Mouse (Mus musculus) kidney, embryonic 14.5 days (tissue): ENCODE results near the gene Krtap6-1. TPM values are rescaled to one million over a fixed set of nuclear protein-coding genes. Genes with fewer than 3 reads are reported as not detected.
"Not testable (repeated sequence)": the region's sequence is repeated elsewhere in the genome, so short reads cannot be mapped to it uniquely, and the experiment has no call there.

Experiments used
- ATAC-seq: fragments of 200-750 bp; cut with Nextera tagmentation; 2 replicates; pipeline ENCODE4 v1.8.0; 2017; ENCODE audit warnings: moderate number of reproducible peaks, mild to moderate bottlenecking, moderate TSS enrichment, moderate library complexity; ENCODE audit not compliant: low FRiP score, low TSS enrichment
- H3K27ac ChIP-seq: fragments of 300-500 bp; sonication (generic); 2 replicates; pipeline ENCODE4 v1.5.1; 2014; ENCODE audit warnings: low read depth, mild to moderate bottlenecking, low read length, moderate library complexity, mixed read lengths
- H3K27me3 ChIP-seq: fragments of 300-500 bp; sonication (generic); 2 replicates; pipeline ENCODE4 v1.6.1; 2014; ENCODE audit warnings: mild to moderate bottlenecking, low read length; ENCODE audit not compliant: control insufficient read depth, insufficient read depth
- H3K36me3 ChIP-seq: fragments of 300-500 bp; sonication (generic); 2 replicates; pipeline ENCODE4 v1.6.1; 2014; ENCODE audit warnings: low read length, mixed read lengths; ENCODE audit not compliant: control insufficient read depth, insufficient read depth
- H3K4me1 ChIP-seq: fragments of 300-500 bp; sonication (generic); 2 replicates; pipeline ENCODE4 v1.6.1; 2014; ENCODE audit warnings: low read length, mixed read lengths; ENCODE audit not compliant: control insufficient read depth, insufficient read depth
- H3K4me2 ChIP-seq: fragments of 300-500 bp; sonication (generic); replicated peaks from 2 replicates; pipeline ENCODE4 v1.6.1; 2014; ENCODE audit warnings: low read depth, mild to moderate bottlenecking, low read length
- H3K4me3 ChIP-seq: fragments of 300-500 bp; sonication (generic); 2 replicates; pipeline ENCODE4 v1.5.1; 2014; ENCODE audit warnings: mild to moderate bottlenecking, low read length
- H3K9ac ChIP-seq: fragments of 300-500 bp; sonication (generic); 2 replicates; pipeline ENCODE4 v1.6.1; 2014; ENCODE audit warnings: low read depth, mild to moderate bottlenecking, low read length, moderate library complexity
- H3K9me3 ChIP-seq: fragments of 300-500 bp; sonication (generic); 2 replicates; pipeline ENCODE4 v1.6.1; 2016; ENCODE audit warnings: low read length; ENCODE audit not compliant: control insufficient read depth
- WGBS: fragments of 180-500 bp; shearing (Covaris S2); extraction: QIAGEN DNeasy Blood & Tissue Kit; methylation state at CpG from one replicate; pipeline ENCODE4 v1.1.7; 2014; 5-methylcytosine and 5-hydroxymethylcytosine counted together
- polyA plus RNA-seq: library from polyadenylated mRNA; unstranded; fragments of >200 nt; fragmentation: Nextera tagmentation; extraction: Ambion mirVana; gene quantifications from 2 replicates; pipeline ENCODE4 v1.2.1, GENCODE M21; 2014

Krtap6-1 gene
- not detected in 2 replicates for polyA plus RNA-seq

- not testable (repeated sequence) for H3K36me3 ChIP-seq, H3K4me2 ChIP-seq, H3K9ac ChIP-seq, H3K27ac ChIP-seq, ATAC-seq, H3K4me3 ChIP-seq, H3K9me3 ChIP-seq, H3K4me1 ChIP-seq, H3K27me3 ChIP-seq
- WGBS, result 96% methylated on average over 3 of the region's 3 CpGs
These were observed at the start of gene Krtap6-1 for GRCm38 (mm10) chr16:89031399-89031798. Gene Krtap6-1, plus strand, starts transcription at chr16:89031699.

GRCm38 (mm10) chr16:89010659-89011058 lies 20.8 kb upstream of the Krtap6-1 start, which contains the start of gene Krtap22-2:
Gene Krtap22-2, minus strand, starts transcription at chr16:89010759.
- Histone ChIP-seq H3K36me3 (no peaks in the 10 kb centered on the region), H3K27ac (no peak within 1 kb of the TSS), H3K4me3 (no peak within 1 kb of the TSS), H3K4me1 (no peaks in the 10 kb centered on the region), H3K9me3 (no peaks in the 10 kb centered on the region), H3K9ac (no peak within 1 kb of the TSS), H3K27me3 (no peaks in the 10 kb centered on the region), H3K4me2 (no peak within 1 kb of the TSS)
- no peak for ATAC-seq
- 80% methylated on average over 5 of the region's 5 CpGs for WGBS

- Histone ChIP-seq H3K4me3 (no peak overlapping the region), H3K9me3 (no peaks in the 10 kb centered on the region), H3K4me1 (no peaks in the 10 kb centered on the region), H3K9ac (no peak overlapping the region), H3K36me3 (no peaks in the 10 kb centered on the region), H3K27me3 (no peaks in the 10 kb centered on the region), H3K4me2 (no peak overlapping the region), H3K27ac (no peak overlapping the region)
- over 99% methylated on average over 3 of the region's 3 CpGs for WGBS
- ATAC-seq, result no peak
These were observed 17.5 kb upstream of the Krtap6-1 start for GRCm38 (mm10) chr16:89013973-89014372.

GRCm38 (mm10) chr16:89014984-89015383 lies 16.5 kb upstream of the Krtap6-1 start, which contains the start of gene Gm10229:
Gene Gm10229, plus strand, starts transcription at chr16:89015284.
- not testable (repeated sequence) for H3K4me1 ChIP-seq, H3K27me3 ChIP-seq, H3K9ac ChIP-seq, H3K4me3 ChIP-seq, H3K4me2 ChIP-seq, ATAC-seq, H3K27ac ChIP-seq, H3K36me3 ChIP-seq, H3K9me3 ChIP-seq
- 77% methylated on average over 1 of the region's 3 CpGs for WGBS

- H3K27me3 ChIP-seq, H3K4me3 ChIP-seq, H3K9ac ChIP-seq, H3K36me3 ChIP-seq, H3K4me2 ChIP-seq, H3K4me1 ChIP-seq, ATAC-seq, H3K9me3 ChIP-seq, H3K27ac ChIP-seq: not testable (repeated sequence)
- WGBS, result 93% methylated on average over 2 of the region's 4 CpGs
These were observed 9.9 kb downstream of the Krtap6-1 start, which contains the start of gene Gm10228 for GRCm38 (mm10) chr16:89041372-89041771. Gene Gm10228, minus strand, starts transcription at chr16:89041472.

- no peaks in the 10 kb centered on the region for H3K27me3 ChIP-seq
- ATAC-seq, result no peak
- 85% methylated on average over 3 of the region's 3 CpGs for WGBS
- H3K9me3 ChIP-seq, result no peaks in the 10 kb centered on the region
- H3K36me3 ChIP-seq, result no peaks in the 10 kb centered on the region
- no peak within 1 kb of the TSS for H3K4me3 ChIP-seq
- H3K4me1 ChIP-seq, result no peaks in the 10 kb centered on the region
- no peak within 1 kb of the TSS for H3K9ac ChIP-seq
- H3K27ac ChIP-seq, result no peak within 1 kb of the TSS
- H3K4me2 ChIP-seq, result no peak within 1 kb of the TSS
These were observed 16.3 kb downstream of the Krtap6-1 start, which contains the start of gene Krtap6-5 for GRCm38 (mm10) chr16:89047783-89048182. Gene Krtap6-5, minus strand, starts transcription at chr16:89047883.

GRCm38 (mm10) chr16:89063902-89064301 lies 32.4 kb downstream of the Krtap6-1 start, which contains the start of gene 1110025L11Rik:
Gene 1110025L11Rik, minus strand, starts transcription at chr16:89064002.
- H3K4me2 ChIP-seq, H3K36me3 ChIP-seq, H3K4me1 ChIP-seq, H3K9ac ChIP-seq, H3K4me3 ChIP-seq, H3K9me3 ChIP-seq, H3K27ac ChIP-seq, H3K27me3 ChIP-seq, ATAC-seq: not testable (repeated sequence)
- no CpG with 5 or more reads among the region's 2 CpGs for WGBS

- not testable (repeated sequence) for H3K4me1 ChIP-seq, ATAC-seq, H3K9ac ChIP-seq, H3K27ac ChIP-seq, H3K4me3 ChIP-seq, H3K27me3 ChIP-seq, H3K4me2 ChIP-seq, H3K9me3 ChIP-seq, H3K36me3 ChIP-seq
- 85% methylated on average over 2 of the region's 2 CpGs for WGBS
These were observed 39.5 kb downstream of the Krtap6-1 start for GRCm38 (mm10) chr16:89071041-89071440.
